Mouse (Mus musculus) adrenal gland, postnatal 14 days (tissue): ENCODE measurements at regions not wholly inside any gene's neighbourhood (a gene's known extent, or its start where the extent isn't known, plus 50 kb on each side); places are given as distances from the start of the nearest gene placed in this dataset.

Source experiments
- DNase-seq: peaks from one replicate; pipeline ENCODE4 v3.0.0; 2021; ENCODE audit warnings: mixed read lengths

DNA sequence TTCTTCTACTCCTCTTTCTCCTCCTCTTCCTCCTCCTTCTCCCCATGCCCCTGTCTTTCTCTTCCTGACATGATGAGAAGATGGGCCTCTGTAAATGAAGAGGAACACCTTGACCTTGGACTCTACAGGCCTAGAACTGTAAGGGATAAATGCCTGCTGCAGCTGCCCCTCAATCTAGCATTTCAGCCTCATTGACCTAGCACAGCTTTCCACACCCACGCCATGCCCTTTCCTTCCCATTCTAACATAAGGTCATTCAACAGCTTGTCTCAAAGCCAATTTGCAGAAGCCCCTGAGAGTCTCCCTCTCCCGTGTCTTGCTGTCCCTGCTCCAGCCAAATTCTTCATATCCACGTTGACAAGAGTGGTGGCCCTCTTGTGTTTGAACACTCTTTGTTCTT is 63.8 kb upstream of the Dscam start:
- DNase-seq: no peak

- DNase-seq: no peak
Measured at GRCm38 (mm10) chr16:97239626-97240025, 69.1 kb upstream of the Dscam start.

GRCm38 (mm10) chr16:97240085-97240484 is 69.5 kb upstream of the Dscam start:
- DNase-seq: no peak

- no peak for DNase-seq
Measured at GRCm38 (mm10) chr16:97240859-97241360, 70.4 kb upstream of the Dscam start.

- DNase-seq: no peak
Measured at GRCm38 (mm10) chr16:97241639-97242038, 71.1 kb upstream of the Dscam start.

- DNase-seq: no peak
Measured at GRCm38 (mm10) chr16:97250488-97250887, 79.9 kb upstream of the Dscam start.

GRCm38 (mm10) chr16:97252551-97252950 is 82.0 kb upstream of the Dscam start:
- DNase-seq: no peak

GRCm38 (mm10) chr16:97252997-97253635 is 82.6 kb upstream of the Dscam start:
- DNase-seq: no peak

GRCm38 (mm10) chr16:97258821-97259220 is 88.3 kb upstream of the Dscam start:
- peak; percentile 18 for DNase-seq

DNA sequence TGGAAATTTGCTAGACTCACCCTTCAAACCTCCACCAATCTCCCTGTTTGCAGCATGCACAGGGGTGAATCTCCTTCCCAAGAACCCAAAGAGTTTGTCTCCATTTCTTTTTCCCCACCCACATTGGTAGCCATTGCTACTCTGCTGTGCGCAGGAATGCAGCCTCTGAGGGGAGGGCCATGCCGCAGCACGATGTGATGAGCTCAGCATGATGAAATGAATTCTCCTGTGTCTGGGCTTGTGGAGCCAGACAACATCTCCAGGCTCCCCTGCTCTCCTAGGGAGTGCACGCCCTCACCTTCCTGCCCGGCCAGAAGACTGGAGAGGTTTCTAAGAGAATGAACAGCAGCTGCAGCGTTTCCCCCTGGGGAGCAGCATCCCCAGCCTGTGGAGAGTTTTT is 92.9 kb upstream of the Dscam start:
- DNase-seq: no peak

DNA sequence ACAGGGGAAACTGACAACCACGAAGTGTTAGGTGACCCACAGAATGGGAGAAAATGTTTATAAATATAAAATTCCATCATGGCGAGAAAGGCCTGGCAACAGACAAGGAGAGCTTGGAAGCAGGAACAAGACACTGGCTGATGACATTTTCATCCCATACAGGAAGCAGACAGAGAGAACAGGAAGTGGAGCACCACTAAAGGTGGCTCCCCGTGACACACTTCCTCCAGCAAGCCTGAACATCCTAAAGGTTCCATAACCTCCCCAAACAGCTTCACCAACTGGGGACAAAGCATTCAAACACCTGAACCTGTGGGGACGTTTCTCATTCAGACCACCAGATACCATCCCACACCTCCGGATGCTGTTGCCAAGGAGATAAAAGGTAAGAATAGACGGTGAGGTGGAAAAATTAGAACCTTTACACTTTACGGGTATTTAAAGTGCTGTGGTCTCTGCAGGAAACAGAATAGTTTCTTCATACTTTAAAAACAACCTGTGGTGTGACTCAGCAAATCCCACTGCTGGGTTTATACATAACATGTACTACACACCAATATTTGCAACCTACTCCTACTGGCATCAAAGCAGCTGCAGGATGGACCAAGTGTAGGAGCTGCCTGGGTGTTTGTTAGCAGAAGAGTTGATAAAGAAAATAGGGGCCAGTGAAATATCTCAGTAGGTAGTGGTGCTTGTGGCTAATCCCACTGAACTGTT is 86.0 kb upstream of the Bace2 start:
- no peak for DNase-seq

GRCm38 (mm10) chr16:97271264-97271663 is 85.3 kb upstream of the Bace2 start:
- DNase-seq: no peak

GRCm38 (mm10) chr16:97272035-97272631 is 84.4 kb upstream of the Bace2 start:
- peak; percentile 77 for DNase-seq

DNA sequence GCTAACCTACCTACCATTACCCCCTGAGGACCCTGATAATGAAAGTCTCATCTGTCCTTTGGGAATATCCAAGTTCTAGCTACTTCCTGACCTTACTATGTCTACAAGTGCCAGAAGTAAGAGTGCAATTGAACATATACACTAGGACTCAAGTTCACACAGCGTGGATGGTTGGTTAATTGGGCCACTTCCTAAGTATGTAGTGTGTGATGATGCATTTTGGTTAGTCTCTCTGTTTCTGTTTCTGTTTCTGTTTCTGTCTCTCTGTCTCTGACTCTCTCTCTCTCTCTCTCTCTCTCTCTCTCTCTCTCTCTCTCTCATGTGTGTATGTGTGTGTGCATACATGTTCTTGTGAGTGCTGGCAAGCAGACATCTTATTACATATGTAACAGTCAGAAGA is 77.6 kb upstream of the Bace2 start:
- DNase-seq: no peak

DNA sequence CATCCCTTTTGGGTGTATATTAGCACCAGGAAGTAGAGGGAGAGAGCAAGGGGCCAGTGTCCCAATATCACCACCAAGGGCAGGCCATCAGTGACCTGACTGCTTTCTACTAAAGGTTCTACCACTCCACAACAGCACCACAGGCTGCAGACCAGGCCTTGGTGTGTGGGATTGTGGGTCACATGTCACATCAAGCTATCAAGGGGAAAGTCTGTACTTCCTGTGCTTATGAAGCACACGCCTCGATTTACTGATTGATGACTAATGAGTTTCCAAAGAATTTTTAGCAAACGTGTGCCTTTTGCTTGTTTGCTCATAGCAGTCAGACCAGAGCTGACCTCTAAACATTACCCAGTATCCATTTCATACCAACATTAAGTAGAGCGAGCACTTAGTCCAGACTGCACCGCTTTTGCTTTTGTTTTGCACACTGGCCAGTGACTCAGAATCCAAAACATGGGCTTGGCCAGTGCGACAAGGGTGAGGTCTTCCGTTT is 74.9 kb upstream of the Bace2 start:
- DNase-seq: no peak

GRCm38 (mm10) chr16:97282943-97283342 is 73.6 kb upstream of the Bace2 start:
- no peak for DNase-seq

DNA sequence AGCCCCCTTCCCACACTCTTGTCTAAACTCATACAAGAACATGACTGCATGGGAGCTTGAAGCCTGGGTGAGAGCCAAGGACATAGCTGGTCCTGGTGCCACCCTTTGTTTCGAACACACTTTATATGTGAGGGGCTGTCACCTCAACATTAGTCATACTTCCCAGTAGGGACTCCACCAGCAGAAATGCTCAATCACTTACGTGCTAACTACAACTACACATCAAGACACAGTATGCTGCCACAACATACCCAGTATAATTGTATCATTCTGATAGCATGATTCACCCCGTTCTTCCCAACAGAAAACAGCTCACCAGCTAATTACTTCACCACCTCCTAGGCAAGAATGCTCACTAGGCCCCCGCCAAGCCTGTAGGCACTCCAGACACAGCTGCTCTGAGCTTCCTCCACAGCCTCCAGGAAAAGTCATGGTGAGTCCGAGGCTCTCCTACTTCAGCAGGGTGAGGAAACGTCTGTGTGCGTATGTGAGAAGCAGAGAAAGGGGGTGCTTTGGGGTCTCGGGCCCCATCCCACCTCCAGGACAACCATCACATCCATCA is 70.6 kb upstream of the Bace2 start:
- no peak for DNase-seq

- no peak for DNase-seq
Measured at GRCm38 (mm10) chr16:97286717-97287116, 69.8 kb upstream of the Bace2 start.

DNA sequence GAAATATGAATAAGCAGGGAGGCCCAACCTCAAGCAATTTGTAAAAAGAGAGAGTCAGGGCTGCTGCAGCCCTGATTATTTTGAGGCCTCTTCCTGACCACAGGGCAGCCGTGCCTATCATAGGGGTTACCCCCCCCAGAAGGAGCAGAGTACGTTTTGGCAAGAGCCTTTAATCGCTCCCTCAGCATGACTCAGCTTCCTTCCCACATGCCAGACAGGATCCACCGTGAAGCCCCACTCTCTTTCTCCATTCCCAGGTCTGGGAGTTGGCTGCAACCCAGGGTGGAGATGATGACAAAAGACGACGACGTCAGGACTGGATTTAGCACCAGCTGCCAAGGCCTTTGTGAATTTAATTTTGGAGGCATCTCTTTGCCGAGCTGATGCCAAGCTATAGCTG is 67.9 kb upstream of the Bace2 start:
- peak; percentile 73 for DNase-seq

DNA sequence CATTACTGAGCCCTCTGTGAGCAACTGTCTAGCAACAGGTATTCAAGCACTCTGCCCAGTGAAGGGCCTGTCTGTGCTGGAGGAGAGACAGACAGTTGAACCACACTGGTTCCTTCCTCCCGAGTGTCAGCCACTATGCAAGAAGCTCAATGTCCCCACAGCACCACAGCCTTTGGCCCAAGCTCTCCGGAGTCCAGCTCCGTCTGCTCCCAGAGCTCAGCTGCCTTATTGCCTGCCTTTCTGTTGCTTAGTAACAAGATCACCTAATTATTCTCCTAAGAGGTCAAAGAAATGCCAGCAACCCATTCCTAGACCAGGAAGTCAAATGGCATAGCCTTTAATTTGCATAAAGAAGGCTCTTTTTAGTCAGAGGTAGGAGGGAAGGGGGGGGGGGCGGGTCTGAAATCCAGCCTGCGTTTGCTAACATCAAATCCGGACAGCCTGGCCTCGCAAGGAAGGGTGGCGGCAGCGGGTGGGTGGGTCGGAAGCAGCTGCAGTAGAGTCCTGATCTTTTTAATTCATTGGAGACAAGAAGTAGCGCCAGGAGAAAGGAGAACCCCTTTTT is 64.0 kb upstream of the Bace2 start:
- no peak for DNase-seq

DNA sequence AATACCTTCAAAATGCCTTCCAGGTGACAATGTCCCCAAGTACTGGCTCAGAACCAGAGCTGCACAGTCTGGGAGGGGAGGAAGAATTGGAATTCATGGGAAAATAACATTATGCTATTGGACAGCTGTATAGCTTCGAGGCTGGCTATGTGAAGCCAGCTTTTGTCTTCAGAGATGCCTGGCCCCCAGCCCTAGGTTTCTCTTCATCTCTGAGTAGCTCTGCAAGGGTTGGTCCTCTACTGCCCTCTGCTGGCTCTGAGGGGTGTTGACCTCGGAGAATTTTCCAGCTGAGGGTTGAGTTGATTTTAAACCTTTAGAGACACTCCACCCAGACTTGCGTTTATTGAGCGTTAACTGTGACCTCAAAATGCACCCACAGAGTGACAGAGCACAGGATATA is 63.3 kb upstream of the Bace2 start:
- DNase-seq: peak; percentile 83

GRCm38 (mm10) chr16:97297140-97297539 is 59.4 kb upstream of the Bace2 start:
- DNase-seq: no peak
